Mouse (Mus musculus): Measurements from ENCODE around the gene Gm49673.
"Not testable (repeated sequence)": the region's sequence is repeated elsewhere in the genome, so short reads cannot be mapped to it uniquely, and the experiment has no call there.

The Gm49673 gene

DNA sequence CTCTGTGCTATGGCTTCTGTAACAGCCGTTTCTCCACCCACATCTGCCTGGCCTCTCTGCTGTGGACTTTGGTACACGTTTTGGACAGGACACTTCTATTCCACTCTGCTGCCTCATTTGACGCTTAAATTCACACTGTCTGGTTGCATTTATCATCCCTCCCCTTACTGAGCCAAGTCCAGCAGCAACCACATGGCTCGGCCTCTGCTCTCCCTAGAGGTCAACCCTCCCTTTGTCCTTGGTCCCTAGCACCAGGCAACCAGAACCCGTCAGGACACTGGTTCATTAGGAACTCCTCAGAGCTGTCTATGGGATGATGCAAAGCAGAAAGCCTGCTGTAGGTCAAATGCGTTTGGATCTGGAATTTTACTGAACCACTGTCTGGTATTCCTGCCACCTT is 16.7 kb downstream of the Gm49673 start:
- not testable (repeated sequence) for DNase-seq (ENCODE audit: low spot score in 2 of 2)

DNA sequence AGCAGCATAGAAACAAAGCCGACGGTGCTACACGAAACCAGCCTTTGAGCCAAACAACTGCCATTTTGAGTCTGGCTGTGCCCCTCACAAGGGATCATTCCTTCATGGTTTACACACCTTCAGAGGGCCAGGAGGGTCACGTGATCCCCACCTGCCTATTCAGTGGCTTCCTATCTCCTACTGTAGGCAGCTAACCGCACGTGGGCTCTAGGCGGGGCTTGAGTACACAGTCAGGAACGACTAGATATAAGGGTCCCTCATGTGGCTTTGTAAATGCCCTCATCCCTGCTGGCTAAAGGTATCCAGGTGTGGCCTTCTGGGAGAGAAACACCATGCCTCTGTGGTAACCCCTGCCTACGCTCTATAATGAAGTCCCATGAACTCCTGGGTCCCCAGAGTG is 18.0 kb downstream of the Gm49673 start:
- DNase-seq (ENCODE audit: low spot score in 2 of 2), result not testable (repeated sequence)

DNA sequence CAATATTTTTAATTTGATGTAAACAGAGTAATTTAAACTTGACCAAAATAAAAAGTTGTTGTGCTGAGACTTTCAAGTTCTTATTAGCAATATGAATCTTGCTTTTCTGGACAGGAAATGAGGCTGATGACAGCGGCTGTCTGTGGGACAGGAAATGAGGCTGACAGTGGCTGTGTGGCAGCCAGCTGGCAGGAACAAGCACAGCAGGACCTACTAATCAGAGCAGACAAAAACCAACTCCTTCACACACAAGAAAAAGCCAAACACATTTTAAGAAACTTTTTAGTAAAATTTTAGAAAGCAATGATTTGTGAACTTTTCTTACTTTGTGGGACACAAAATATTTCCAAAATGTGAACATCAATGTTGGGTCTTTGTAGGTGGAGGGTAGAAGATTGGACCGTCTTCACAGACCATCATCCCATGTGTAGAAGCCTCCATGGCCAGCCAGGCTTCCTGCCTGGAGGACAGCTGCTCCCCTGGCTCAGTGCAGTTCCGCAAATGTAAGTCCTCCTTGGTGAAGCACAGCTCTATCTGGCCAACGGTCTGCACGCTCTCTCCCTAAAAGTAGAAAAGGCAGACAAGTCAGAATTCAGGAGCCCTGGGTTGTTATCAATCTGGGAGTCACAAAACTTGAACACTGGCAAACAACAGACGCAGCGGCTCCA is 19.1 kb downstream of the Gm49673 start:
- not testable (repeated sequence) for DNase-seq (ENCODE audit: low spot score in 2 of 2)

DNA sequence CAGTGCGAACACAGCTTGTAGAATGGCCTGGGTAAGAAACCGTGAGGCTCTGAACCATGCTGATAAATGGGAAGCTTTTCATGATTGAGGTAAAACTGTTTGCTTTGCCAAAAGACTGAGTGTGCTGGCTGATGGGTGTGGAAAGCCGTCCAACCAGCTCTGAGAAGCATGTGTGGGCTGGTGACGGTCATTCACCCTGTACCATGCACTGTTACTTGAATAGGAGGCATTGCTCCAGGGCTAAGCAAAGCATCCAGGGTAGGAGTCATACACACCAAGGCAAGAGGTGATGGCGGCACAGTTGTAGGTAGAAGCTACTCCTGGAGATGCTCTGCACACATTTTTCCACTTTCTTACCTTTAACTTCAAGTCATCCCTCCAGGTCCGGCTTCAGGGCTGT is 23.0 kb downstream of the Gm49673 start:
- DNase-seq (ENCODE audit: low spot score in 2 of 2), result not testable (repeated sequence)

DNA sequence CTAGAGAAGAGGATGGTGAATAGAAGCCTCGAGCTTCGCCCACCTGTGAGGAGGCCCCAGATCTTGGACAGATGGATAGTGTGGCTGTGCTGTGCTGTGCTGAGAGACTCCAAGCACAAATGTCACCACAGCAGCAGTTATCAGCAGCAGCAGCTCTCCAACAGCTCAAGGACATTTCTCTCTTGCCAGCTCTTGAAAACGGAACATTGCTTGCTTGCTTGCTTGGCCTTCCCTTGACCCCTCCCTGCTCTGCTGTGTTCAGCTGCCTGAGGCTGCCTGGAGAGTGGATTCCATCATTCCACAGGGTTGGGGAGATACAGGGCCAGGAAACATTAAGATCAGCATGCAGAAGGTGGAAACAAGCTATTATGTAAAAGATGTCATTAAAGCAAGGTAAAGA is 24.6 kb downstream of the Gm49673 start:
- not testable (repeated sequence) for DNase-seq (ENCODE audit: low spot score in 2 of 2)

DNA sequence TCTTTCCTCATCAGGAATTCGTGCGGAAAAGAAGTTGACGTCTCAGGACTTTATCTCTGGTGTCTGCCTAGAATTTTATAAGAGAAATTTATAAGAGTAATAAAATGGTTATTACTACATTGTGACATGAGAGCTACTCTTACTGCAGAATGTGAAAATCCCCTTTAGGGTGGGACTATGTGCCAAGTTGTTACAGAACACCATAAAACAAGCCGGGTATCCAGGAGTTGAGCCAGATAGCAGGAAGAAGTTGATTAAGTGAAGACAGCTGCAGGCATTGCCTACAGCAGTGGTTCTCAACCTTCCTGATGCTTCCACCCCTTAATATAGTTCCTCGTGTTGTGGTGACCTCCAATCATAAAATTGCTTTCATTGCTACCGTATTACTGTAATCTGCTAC is 30.7 kb downstream of the Gm49673 start:
- DNase-seq (ENCODE audit: low spot score in 2 of 2), result not testable (repeated sequence)

DNA sequence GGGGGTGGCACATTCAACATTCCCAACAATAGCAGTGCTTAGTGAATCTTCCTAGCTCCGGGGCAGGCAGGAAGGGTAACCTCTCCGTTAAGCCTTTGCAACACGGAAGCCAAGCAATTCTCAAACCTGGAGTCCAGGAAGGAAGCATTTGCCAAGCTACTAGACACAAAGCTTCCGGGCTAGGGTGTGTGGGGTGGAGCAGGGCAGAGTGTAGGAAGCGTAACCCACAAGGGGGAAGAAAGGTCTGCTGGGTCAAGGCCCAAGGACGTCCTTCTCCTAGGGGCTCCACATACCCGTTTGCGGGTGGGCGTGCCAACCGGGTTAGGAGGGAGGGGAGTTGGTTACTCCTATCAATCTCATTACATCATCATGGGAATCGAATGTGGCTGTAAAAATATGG is 31.2 kb downstream of the Gm49673 start:
- DNase-seq (ENCODE audit: low spot score in 2 of 2), result peak in 1 of 2 experiments; percentile 9

DNA sequence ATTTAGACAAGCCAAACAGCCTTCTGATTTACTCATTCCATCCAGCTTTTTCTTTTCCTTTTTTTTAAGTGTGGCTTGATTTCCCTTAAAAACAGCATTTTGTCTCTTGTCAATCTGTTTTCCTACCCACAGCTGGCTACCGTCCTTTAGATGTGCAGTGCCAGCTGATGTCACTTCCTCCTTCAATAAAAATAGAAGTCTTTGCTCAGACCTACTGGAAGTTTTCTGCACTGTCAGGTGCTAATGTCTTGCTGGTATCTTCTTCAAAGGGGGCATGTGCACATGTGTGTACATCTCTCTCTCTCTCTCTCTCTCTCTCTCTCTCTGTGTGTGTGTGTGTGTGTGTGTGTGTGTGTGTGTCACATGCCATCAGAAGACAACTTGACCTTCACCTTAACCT is 35.4 kb downstream of the Gm49673 start:
- not testable (repeated sequence) for DNase-seq (ENCODE audit: low spot score in 2 of 2)

DNA sequence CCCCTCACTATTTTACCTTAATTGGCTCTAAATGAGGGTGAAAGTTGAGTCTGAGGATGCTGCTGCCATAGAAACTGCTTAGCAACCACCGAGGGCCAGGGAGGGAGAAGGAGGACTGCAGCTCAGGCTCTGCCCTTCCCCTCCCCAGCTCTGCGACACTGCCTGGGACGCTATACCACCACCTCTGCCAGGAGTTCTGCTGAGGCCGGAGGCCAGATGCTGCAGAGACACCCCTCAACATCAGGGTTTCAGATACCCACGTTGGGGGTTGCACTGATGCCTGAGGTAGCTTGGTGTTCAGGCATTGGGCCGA is 46.3 kb downstream of the Gm49673 start:
- not testable (repeated sequence) for DNase-seq (ENCODE audit: low spot score in 2 of 2)

DNA sequence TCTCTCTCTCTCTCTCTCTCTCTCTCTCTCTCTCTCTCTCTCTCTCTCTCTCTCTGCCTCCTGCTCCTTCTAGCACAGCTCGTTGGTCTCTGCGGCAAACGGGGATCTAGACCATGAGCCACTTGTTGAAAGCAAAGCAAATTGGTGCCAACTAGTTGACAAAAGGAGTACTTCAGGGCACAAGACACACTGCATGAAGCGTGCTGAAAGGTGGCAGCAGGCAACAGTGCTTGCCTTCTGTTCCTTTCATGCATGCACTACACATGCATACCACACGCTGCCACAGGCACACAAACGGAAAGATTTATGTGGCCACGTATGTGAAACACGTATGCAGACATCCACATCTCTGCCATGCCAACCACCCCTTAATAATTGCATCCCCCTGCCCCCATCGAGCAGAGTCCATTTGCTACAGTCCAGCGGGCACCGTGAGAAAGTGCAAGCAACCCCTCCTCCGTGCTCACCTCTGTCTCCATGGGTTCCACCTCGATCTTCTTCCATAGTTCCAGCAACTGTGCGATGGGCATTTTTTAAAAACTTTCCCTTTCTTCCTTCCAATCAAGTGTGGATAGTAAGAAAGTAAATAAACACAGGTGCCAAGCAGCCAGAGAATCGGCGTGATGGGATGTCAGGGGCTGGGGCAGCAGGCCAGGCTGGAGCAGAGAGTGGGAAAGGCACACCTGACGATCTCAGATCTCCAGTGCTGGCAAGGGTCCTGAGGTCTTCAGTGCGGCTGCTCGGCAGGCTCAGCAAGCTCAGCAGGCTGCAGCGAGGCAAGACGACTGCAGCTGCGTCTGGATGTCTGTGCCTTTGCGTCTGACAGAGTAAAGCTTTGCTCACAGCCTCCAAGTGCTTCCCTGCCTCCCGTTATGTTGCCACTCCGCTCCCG is 46.9 kb downstream of the Gm49673 start:
- not testable (repeated sequence) for DNase-seq (ENCODE audit: low spot score in 2 of 2)

DNA sequence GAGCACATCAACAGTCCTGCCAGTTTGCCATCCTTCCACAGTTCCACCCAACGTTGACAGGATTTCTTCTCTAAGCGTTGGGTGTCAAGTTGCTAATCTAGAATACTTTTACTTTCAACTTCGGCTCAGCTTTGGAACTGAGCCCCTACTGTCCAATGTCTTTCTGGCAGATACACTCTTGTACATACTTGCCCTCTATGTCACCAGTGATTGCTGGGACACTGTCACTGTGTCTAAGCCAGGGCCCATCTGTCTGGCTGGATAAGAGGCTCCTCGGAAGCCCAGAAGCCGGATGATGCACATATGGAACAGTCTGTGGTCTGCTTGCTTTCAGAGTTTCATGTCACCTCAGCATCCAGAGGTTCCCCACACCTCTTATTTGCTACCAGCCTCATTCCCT is 51.4 kb downstream of the Gm49673 start:
- not testable (repeated sequence) for DNase-seq (ENCODE audit: low spot score in 2 of 2)

DNA sequence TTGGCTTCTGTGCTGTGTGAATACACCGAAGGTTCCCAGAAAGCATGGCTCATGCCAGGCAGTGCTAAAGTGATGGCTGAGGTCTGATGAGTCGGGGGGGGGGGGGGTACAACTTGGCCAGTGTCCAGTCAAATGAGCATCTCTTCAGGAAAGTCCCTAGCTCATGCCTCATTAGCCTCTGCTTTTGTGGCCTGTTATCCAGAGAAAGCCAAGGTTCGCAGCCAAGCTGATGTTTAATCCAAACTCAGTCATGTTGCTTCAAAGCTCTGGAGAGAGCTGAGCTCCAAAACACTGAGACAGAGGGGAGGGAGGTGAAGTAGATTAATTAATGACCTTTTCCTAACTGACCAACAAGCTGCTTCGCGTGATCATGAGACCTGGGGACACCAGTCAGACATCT is 51.9 kb downstream of the Gm49673 start:
- not testable (repeated sequence) for DNase-seq (ENCODE audit: low spot score in 2 of 2)

DNA sequence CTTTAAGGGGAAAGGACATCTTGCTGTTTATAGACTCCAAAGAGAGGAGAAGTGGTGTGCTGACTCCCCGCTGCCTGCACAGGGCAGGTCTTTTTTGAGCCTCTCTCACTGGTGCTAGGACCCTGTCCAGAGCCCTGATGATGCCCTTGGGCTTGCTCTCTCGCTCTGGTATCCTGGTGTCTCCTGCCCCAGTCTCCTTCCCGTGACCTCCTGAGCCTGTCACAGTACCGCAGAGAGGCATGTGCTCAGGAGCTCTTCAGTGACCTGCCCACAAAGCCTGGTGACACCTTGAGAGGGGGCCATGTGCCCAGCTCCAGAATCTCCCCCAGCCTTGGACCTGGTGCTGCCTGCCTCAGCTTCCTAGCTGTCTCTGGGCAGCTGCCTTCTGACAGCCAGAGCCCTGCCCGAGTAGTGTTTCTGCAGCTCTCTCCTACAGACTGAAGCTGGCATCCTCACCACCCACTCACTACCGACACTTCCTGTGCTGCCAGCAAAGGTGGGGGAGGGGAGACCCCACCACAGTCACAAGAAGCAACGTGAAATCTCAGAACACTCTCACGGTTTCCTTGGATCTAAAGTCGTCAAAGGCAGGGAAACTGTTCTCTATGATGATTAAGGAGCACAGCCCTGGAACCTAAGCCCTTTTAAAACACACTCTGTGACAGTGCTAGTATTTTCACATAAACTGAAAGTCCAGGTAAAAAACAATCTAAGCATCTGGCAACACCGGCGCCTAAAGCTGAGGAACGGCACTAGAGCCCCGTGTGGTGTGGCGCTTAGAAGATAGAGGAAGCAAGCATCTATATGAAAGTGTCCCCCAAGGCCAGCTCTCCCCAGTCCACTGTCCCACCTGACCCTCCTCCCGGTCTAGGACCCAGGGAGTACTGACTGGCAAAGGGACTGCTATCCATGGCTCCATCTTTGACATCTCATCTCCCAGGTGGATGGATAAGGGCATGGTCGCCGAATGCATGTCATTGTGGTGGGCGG is 54.8 kb downstream of the Gm49673 start:
- DNase-seq (ENCODE audit: low spot score in 2 of 2), result peak in 1 of 2 experiments; percentile 18

DNA sequence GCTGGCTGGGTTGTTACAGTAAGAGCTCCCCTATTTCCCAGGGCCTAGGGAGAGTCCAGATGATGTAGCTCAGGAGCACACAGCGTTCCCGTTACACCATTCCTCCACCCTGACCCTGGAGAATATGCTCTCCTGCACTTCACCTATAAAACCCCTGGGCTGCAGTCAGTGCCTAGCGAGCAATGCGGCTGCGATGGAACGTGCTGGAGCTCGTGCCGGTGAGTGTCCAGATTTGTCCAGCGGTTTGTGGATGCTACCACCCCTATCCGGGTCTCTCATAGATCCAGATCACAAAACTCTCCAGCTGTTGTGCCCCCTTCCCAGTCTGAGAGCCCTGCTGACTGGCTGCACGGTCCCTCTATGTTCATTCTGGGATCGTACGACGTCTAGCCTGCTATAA is 56.3 kb downstream of the Gm49673 start:
- DNase-seq (ENCODE audit: low spot score in 2 of 2), result not testable (repeated sequence)

DNA sequence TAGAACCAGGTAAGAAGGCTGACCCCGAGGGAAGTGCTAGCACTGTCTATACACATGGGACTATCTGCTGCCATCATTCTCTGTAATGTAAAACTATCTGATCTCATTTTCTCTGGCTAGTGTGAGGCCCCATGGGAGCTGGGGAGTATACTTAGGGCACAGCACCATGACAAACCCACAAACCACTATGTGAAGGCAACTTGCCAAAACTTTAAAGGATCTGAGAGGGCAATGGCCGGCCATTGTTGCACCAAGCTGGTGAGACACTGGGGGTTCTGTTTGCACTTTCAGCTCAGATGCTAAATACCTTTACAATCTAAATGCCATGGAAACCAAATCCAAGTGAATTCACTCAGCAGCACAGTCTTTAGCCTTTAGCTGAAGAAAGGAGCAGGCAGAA is 77.7 kb downstream of the Gm49673 start:
- DNase-seq (ENCODE audit: low spot score in 2 of 2), result not testable (repeated sequence)

DNA sequence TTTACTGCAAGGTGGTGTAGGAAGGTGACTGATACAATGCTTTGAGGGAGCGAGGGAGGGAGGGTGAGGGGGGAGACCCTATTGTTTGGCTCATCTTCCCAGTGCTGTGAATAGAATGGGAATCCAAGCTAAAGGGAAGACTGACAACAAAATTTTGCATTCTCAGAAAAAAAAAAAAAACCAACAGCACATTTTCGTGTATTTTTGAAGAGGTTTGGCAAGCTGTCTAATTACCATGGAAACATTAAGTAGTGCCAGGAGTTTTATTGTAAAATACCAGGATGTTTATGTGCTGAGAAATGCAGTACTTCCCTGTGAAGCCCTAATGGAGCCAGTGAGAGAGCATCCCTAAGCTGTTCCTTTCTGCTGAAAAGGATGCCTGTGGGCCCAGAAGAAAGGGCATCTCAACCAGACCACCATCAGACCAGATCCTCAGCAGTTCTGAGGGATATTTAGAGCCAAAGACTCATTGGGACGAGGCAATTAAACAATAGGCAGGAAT is 90.9 kb downstream of the Gm49673 start:
- DNase-seq (ENCODE audit: low spot score in 2 of 2), result not testable (repeated sequence)

DNA sequence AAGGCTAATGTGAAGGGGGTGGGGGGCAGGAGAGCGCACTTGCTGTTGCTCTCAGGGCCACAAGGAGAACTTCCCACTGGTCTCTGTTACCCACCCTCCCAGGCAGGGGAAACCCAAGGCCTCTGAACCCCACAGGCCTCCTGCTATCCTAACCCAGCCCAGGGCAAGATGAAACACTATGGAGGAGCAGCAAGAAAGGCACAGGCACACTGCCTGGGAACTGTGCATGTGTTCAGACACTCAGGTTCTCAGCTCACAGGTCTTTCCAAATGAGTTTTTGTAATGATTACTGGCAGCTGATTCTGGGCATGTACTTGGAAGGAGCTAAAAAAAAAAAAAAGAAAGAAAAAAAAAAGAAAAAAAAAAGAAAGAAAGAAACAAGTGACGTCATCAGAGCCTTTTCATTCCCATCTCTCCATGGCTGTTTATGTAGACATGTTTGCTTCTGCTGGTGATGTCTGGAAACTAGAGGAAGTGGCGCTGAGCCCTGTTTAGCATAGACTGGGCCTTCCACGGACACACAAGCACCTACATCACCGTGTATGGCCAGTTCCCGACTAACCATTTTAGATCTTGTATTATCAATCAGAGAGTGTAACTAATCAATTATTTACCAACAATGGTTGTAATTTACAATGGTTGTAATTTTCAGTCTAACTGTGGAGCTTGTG is 91.5 kb downstream of the Gm49673 start:
- DNase-seq (ENCODE audit: low spot score in 2 of 2), result not testable (repeated sequence)

DNA sequence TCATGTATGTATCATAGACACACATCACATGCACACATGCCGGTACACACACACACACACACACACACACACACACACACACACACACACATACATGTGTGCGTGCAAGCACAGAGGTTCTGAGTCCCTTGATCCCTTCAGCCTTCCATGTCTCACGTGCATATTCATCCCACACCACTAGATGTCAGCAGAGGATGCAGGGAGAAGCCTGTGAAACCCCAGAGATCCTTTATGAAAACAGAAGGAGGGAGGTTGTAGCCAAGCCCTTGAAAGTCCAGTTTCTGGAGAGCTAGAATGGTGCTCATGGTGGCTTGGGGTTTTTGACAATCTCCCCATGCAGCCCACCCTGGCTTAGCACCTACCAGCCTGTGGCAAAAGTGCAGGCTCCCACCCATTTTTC is 96.3 kb downstream of the Gm49673 start:
- DNase-seq (ENCODE audit: low spot score in 2 of 2), result peak; percentile 67 to 83

DNA sequence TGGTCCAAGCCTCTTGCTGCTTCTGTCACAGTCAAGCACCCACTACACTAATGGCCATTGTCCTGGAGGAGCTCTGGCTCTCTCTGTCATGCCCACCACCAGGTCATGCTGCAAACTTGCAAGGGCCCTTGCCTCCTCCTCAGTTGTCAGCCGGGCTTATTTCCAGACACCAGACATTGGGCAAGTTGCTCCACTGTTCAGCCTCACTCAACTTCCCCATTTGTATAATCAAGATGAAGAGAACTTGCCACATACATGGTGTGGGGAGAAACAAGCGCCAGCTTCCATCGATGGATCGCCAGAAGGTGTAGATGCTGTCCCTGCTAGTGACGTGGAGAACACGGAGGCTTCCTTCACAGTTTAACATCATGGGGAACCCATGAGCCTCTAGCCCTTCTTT is 97.4 kb downstream of the Gm49673 start:
- DNase-seq (ENCODE audit: low spot score in 2 of 2), result not testable (repeated sequence)

DNA sequence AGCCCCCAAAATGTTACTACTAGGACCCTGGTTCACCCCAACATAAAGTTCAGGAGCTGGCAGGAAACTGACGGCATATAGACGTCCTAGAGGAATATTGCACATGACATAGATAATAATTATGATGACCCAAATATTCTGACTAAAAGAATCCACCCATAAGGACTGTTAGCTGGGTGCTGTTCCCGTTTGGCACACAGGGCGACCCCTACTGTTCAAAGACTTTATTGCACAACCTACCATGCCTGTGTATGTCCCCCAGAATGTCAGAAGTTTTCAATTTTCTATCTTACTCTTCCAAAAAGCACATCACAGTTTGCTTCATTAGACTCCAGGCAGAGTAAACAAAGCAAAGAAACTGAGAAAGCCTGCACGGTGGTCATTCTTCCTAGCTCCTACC is 101.4 kb downstream of the Gm49673 start:
- peak; percentile 41 to 77 for DNase-seq (ENCODE audit: low spot score in 2 of 2)

DNA sequence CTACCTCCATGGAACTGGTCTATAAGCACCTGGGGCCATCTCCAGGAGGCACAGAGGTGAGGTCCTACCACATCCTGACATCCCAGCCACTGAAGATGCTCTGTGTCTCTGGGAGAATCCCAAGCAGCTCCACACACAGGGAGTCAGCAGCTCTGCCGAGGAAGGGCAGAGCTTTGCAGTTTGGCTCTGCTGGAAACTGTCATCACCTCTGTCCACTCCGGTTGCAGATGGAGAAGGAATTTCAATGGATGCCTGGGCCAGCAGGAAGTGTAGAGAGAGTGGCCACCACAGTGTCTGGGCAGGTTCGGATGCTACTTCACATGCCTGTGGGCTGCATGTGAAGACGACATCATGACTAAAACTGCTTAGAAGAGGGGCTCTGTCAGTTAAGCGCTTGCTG is 106.4 kb downstream of the Gm49673 start:
- not testable (repeated sequence) for DNase-seq (ENCODE audit: low spot score in 2 of 2)
